Mouse (Mus musculus) cerebellum, adult 11 months (tissue): ENCODE data around the gene 2310022A10Rik.

Experiments
- DNase-seq: peaks from one replicate; pipeline ENCODE4 v3.0.0; 2022

2310022A10Rik gene

DNA sequence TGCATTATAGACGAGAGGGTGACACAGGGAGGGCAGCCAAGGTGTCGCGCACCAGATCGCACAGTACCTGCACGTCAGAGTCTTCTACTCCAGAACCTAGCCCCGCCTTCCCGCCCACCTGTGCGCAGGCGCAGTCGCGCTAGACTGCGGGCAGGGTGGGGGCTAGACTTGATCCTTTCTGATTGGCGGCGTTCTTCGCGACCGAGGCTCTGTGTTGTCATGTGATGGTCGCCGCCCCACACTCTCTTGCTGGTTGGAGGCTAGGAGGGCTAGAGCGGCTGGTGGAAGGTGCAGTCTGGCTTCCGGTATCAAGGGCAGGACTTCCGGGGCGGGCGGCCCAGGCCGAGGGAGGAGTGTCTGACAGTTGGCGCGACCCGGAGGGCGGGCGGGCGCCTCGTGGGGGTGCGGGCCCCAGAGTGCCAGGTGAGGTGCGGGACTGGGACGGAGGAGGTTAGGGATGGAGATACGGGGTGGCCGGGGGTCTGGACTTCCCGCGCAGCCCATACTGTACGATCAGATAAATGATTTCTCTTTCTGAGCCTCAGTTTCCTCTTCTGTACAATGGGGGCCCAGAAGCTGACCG, at the start of gene 2310022A10Rik, which contains the start of gene Pld3:
2310022A10Rik (plus strand) TSS at position 303 of the 583 bp plus-strand sequence.
Pld3 (minus strand) TSS at position 288 of the 583 bp plus-strand sequence.
- DNase-seq: peak; percentile 98

DNA sequence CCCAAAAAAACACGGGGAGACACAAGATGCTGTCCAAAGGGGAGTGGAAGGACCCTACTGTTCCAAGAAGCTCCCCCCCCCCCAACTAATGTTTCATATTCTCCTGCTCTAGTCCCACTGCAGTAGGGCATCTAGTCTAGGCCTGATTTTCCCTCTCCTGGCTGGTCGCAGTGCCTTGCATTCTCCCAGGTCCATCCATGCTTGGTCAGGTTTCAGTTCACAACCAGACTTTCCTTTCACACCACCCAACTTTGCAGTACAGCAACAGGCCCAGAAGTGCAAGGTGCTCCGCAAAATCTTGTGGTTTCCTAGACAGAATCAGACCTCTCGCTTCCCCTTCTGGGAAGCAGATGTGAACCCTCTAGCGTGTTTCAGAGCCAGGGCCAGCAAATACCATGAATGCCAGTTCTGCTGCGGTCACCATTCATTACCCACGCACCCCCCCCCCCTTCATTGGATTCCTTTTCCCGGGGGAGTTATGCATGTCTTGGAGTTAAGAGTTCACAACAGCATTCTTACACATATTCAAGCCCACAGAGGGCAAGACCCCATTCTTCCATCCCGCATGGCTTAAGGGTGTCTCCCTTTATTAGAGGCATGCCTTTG, 46.2 kb upstream of the 2310022A10Rik start:
- no peak for DNase-seq

DNA sequence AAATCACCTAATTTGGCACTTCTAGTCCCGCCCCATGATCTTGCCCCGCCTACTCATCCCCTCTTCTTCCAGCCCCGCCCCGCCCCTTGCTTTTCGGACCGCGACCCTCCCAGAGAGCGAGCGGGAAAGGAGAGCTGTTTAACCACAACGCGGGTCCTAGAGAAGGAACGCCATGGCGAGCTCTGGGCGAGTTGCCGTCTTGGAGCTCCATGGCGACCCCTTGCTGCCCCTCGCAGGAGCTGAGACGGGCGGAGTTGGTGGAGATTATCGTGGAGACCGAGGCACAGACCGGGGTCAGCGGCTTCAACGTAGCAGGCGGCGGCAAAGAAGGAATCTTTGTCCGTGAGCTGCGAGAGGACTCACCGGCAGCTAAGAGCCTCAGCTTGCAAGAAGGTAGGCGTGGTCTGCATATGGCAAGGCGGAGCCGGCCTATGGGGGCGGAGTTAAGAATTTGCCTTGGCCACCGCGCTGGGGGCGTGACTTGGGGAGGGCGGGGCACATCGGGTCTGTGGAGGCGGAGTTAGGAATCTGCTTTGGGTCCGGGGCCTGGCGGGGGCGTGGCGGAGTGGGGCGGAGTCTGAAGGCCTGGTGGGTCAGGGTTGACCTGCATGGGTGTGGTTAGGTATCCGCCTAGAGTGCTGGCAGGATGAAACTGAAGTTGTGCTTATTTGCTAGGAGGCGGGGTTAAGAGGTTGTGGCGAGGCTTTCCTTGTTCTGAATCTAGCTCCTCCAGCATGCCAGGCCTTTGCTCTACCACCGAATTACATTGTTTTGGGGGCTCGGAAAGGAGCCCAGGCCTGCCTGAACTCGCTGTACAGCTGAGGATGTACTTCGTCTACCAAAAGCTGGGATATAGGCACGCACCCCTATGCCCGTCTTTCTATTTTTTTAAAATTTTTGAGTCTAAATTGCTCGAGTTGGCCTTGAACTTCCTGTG, 45.1 kb upstream of the 2310022A10Rik start:
- peak; percentile 92 for DNase-seq

DNA sequence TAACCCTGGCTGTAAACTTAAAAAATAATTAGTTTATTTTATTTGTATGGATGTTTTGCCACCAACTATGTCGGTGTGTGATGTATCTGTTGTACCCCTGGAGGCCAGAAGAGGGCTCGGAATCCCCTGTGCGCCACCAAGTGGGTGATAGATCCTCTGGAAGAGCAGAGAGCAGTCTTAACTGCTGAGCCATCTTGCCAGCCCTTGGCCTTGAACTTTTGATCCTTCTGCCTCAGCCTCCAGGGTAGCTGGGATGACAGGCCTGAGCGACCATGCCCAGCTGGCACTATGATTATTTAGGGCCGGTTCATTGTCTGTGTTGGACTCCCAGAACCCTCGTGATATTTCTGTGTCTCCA, 44.4 kb upstream of the 2310022A10Rik start:
- peak; percentile 52 for DNase-seq

DNA sequence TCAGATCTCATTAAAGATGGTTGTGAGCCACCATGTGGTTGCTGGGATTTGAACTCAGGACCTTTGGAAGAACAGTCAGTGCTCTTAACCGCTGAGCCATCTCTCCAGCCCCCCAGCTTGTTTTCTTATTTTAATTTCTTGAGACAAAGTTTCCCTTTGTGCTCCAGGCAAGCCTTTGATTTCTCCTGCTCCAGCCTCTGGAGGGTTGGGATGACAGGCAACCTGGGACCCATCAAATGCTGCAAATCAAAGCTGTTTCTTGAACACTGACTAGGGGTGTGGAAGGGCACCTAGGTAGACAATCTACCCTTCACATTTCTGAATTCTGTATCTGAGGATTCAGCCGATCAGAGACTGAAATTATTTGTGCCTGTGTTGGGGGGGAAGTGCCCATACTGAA, 42.2 kb upstream of the 2310022A10Rik start:
- no peak for DNase-seq

DNA sequence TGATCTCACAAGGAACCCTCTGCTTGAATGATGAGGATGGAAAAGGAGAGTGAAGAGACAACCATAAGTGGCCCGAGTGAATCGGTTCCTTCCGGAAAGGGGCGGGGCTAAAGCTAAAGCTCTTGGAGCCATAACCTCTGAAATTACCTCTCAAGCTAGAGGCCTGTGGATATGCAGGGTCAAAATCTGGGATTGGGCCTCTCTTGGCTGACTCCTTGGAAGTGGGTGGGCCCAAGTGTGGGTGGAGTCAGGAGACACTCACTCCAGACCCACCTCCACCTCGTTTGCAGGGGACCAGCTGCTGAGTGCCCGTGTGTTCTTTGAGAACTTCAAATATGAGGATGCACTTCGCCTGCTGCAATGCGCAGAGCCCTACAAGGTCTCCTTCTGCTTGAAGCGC, 38.1 kb upstream of the 2310022A10Rik start:
- DNase-seq: no peak

DNA sequence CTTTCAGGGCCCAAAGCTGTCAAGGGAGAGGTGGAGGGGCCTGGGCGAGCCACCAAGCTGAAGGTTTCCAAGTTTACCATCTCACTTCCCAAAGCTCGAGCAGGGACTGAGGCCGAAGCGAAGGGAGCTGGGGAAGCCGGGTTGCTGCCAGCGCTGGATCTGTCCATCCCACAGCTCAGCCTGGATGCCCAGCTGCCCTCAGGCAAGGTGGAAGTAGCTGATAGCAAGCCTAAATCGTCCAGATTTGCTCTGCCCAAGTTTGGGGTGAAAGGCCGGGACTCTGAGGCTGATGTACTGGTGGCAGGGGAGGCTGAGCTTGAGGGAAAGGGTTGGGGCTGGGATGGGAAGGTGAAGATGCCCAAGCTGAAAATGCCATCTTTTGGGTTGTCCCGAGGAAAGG, 34.7 kb upstream of the 2310022A10Rik start:
- no peak for DNase-seq

DNA sequence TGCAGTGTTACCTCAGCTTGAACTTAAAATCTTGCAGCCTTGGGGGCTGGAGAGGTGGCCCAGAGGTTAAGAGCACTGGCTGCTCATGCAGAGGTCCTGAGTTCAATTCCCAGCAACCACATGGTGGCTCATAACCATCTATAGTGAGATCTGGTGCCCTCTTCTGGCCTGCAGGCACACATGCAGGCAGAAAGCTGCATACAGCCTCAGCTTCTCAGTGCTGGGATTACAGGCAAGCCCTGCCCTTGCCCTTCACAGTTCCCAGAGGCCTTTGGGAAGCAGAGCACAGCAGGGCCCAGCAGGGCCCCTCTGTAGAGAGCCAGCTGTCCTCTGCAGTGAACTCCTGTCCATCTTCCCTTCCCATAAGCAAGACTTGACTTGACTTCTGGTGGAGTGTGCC, 32.9 kb upstream of the 2310022A10Rik start:
- DNase-seq: no peak

DNA sequence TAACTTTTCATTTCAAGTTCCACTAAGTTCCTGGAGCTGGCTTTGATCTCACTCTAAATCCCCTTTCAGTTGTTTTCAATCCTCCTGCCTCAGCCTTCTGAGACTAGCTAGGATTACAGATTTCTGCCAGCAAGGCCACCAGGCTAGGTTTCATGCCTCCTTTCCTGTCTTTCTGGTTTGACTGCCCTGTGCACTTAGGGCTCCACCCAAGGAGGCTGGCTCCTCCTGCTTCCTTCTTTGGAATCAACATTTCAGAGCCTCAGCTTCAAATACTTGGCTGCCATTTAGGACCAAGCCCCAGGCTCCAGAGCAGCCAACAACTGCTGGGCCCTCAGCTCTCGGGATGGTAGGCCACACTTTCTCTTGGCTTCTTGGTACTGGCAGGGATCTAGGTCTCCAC, 32.4 kb upstream of the 2310022A10Rik start:
- no peak for DNase-seq

DNA sequence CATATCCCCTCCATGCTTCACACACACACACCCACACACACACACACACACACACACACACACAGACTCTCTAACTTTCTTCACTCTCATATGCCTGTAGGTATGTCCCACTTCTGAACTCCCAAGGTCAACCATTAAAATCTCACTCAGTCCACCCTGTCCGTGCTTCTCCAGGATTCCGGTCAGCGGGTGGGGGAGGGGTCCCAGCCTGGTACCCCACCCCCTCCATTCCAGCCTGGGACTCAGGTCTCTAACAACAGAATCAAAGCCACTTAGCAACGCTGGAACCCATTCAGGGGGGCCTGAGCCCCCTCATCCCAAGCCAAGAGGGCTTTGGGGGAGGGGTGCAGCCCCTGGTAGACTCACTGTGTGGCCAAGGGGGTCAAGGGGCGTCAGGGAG, 30.1 kb upstream of the 2310022A10Rik start, which contains the start of gene Hipk4:
Hipk4 (plus strand) TSS at position 301 of the 400 bp plus-strand sequence.
- no peak for DNase-seq

DNA sequence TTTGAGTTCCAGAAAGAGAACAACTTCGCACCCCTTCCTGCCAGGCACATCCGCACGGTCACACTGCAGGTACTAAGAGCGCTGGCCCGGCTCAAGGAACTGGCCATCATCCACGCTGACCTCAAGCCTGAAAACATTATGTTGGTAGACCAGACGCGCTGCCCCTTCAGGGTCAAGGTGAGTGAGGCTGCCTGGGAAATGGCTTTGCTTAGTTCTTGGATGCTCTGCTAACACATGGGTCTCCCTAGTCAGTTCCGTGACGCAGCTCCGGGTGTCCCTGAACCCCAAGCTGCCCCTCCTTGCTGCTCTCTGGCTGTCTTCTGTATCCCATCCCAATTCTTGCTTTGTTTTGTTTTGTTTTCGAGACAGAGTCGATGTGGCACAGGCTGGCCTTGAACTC, 29.2 kb upstream of the 2310022A10Rik start:
- no peak for DNase-seq

DNA sequence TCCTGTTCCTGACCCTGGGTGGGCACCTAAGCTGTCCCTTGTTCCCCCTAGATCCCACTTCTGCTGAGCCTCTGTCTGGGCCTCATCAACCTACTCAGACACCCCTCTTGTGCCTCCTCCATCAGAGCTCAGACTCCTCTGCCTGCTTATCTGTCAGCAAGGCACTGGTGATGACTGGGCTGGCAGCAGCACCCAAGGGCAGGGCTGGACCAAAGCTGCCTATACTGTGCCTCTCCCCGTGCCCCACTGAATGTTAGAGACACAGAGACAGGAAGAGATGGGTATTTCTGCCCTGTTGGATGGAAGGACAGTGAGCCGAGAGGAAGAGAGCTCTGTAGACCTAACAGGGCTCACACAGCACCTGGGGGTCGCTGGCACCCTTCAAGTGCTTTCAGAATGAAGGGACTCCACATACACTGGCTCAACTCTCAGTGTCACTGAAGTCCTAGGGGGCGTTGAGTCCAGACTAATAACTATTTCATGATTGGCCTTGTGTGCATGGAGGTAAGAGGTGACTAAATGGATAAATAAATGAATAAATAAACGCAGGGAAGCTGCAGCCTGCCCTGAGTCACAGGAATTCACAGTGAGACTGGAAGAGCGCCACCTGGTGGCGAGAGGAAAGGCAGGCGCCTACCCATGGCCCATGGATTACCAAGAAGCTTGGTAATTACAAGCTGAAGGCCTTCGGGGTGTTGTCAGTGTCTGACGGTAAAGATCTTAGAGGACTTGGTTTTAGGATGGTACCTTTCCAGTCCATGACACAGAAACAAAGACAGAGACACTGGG, 26.8 kb upstream of the 2310022A10Rik start:
- DNase-seq: peak; percentile 74

DNA sequence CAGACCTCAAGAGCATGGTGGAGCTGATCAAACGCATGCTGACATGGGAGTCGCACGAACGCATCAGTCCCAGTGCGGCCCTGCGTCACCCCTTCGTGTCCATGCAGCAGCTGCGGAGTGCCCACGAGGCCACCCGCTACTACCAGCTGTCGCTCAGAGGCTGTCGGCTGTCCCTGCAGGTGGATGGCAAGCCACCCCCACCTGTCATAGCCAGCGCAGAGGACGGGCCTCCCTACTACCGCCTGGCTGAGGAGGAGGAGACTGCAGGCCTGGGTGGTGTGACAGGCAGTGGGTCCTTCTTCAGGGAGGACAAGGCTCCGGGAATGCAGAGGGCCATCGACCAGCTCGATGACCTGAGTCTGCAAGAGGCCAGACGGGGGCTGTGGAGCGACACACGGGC, 24.0 kb upstream of the 2310022A10Rik start:
- no peak for DNase-seq

DNA sequence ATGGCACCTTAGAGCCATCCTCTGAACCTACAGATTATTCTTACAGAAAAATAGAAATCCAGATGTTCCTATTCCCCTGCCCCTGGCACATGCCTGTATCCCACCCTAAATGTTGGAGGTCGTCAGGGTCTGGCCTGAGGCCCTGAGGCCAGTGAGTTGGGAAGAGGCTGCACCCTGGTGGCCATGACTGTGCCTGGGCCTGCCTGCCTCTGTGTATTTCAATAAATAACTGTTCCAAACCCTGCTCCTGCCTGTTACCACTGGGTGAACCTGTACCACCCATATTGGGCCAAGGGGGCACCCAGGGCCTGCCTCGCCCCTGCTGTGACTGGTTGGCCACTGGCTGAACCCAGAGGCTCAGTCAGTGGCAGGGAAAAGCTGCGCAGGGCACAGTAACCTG, 22.1 kb upstream of the 2310022A10Rik start:
- DNase-seq: no peak

DNA sequence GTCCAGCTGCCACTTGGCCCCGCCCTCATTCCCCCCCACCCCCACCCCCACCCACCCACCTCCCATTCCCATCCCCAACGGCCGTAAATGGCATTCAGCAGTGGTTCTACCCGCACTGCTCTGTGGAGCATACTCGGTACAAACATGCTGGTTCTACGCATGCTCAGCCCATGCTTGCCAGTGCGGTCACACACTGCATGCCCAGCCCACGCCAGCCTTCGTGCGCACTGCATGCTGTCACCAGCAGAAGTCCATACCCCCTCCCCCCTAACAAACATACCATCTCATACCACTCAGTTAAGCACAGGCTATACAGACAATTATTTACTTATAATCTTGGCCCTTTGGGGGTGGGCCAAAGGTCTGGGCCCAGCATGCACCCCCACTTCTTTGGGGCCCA, 21.3 kb upstream of the 2310022A10Rik start:
- DNase-seq: no peak

DNA sequence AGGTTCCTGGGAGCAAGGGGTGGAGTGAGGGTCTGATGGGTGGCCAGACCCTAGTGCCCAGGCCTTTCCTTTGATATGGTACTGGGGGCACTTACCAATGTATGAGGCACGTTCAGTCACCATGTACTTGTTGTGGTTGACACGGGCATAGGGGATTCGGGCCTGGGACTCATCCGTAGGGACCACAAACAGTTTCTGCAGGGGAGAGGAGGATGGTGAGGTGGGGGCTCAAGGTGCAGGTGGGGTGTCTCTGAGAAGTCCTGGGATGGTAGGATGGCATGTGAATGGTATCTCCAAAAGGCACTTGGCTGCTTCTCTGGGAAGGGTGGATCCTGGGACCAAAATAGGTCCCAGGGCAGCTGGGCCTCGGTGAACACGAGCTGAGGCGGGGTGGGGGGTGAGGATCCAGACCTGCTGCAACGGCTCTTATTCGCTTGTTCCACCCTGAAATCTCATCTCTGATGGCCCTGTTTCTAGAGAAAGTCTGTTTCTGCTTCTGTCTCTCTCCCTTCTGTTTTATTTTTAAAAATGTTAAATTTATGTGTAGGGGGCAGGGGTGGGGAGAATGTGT, 20.5 kb upstream of the 2310022A10Rik start:
- DNase-seq: no peak

DNA sequence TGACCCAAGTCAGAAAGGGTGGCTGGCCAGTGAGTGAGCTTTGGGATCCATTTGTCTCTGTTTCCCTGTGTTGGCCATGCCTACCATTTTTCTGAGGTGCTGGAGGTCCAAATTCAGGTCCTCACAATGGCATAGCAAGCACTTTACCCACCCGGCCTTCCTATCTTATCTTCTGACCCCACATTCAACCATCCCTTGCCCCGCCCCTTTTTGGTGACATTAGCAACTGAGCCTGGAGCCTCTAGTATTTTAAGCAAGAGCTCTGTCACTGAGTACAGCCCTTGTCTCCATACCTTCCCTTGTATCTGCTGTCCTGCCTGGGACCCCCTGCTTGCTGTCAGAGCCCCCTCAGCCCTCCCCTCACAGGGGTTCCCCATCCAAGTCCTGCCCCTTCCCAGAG, 17.6 kb upstream of the 2310022A10Rik start:
- DNase-seq: no peak

DNA sequence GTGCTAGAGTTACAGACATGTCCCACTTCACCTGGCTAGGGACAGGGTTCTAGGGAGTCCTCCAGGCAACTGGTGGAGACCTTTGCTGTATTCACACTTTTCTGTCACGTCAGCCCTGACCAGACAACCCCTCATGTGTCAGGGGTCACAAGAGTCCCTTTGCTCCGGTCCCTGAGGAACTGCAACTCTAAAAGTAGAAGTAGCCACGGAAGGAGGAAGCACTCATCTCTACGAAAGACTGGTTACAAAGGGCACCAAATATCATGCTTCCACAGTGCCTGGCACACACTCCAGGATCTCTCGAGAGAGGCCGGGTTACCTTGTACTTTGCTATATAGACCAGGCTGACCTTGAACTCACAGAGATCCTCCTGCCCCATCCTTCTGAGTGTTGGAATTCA, 16.4 kb upstream of the 2310022A10Rik start:
- no peak for DNase-seq

DNA sequence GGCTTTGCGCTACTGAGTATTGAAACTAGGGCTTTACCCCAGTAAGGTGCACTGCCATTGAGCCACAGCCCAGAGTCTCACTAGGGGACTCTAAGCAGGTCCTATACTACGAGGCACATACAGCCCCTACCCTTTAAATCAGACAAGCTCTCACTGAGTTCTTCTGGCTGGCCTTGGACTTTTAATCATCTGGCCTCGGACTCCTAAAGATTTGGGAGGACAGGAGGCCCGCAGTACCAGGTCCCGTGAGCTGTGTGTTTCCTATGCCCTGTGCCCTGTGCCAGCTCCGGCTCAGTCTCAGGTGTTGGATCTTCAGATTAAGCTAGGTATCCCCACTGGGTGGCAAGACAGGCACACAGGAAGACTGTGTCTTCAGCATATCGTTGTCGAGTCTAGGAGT, 15.0 kb upstream of the 2310022A10Rik start:
- no peak for DNase-seq

DNA sequence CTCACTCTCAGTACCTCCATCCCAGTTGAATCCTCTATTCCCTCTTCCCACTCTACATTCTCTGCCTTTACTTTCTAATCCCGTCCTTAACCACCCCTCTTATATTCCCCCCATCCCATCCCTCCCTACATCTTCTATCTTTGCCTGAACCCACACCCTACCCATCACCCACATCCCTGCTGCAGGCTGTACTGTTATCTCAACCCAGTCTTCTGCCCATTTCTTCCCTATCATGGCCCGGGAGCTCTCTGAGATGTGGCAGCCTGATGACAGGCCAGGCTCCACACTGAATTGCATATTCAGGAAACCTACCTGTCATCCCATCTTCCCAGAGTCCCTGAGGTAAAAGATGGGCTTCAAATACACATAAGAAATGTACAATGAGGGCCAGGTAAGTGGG, 14.2 kb upstream of the 2310022A10Rik start:
- DNase-seq: no peak

DNA sequence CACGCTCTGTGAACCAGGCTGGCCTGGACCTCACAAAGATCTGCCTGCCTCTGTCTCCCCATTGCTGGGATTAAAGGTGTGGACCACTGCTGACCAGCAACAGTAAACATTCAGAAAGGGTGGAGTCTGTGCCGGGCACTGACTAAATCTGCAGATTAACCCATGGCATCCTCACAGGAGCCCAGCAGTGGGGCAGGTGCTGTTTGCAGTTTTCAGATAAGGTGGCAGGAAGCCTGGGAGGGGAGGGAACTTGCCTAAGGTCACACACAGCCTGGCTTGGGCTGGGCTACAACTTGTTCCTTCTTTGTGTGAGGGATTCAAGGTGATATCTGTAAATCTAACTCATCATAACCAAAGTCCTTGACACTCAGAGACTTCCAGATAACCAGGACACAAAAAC, 12.5 kb upstream of the 2310022A10Rik start:
- no peak for DNase-seq

DNA sequence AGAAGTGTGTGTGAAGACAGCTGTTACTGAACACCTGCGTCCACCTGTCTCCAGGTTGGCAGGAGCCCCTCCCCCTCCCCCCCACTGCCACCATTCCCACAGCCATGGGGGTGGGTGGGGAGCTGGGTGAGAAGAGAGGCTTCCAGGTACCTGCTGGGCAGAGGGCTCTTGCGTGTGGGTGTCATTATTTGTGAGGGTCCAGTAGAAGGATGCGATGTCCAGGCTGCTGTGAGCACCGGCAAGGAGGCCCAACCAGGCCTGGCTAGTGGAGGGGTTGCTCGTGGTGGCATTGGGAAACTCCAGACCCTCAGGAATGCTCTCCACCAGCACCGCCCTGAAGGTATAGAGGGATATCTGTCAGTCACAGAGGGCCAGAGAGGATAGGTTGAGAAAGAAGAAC, 12.1 kb upstream of the 2310022A10Rik start:
- DNase-seq: no peak

DNA sequence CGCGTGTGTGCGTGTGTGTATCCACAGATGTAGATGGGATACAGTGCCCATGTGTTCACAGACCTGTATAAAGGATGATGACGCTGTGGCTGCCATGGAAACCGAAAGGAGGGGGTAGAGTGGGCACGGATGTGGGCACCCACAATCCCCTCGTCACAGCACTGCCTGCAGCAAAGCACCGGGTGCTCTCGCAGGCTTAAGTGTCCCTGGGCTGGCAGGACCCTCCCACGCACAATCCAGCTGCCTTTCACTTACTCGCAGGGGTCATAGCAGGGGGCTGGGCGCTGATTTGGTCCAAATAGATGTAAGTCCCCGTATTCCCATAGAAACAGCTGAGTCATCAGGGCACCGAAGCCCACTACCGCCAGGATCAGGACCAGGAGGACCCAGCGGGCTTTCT, 11.6 kb upstream of the 2310022A10Rik start:
- no peak for DNase-seq
